Mouse (Mus musculus) common myeloid progenitor, adult 5-6 weeks (primary cell): ENCODE results near the gene Impg1. TPM values are rescaled to one million over a fixed set of nuclear protein-coding genes. Genes with fewer than 3 reads are reported as not detected.

Experiments
- ATAC-seq: replicated peaks from 2 replicates; pipeline ENCODE4 v1.8.0; 2016; ENCODE audit warnings: low read depth, mild to moderate bottlenecking, moderate TSS enrichment, inconsistent platforms; ENCODE audit not compliant: poor library complexity, severe bottlenecking
- total RNA-seq: library from RNA; stranded (forward); fragments of 200-1000, 187-1606 nt; gene quantifications from 2 replicates; pipeline ENCODE4 v1.2.3, GENCODE M21; 2017

Gene Impg1
- not detected in 2 replicates for total RNA-seq

DNA sequence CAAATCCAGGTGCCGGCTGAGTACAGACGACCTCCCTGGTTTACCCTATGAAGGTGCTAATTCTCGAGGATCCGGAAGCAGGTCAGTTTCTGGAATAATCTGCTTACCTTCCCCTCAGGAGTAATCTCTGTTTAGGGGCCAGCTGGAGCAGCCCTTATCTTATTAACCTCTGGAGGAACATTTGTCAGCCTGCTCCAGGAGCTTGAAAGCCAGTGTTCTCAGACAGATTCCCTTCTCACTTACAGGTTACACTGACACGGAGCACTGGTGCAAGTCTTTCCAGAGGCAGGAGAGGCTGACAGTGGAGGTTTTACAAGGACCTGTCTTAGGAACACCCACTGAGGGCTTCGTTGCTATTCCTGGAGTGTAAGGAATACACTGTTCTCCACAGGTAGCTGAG is at the start of gene Impg1:
Impg1 (minus strand) TSS at position 101 of the 400 bp plus-strand sequence.
- no peak for ATAC-seq

DNA sequence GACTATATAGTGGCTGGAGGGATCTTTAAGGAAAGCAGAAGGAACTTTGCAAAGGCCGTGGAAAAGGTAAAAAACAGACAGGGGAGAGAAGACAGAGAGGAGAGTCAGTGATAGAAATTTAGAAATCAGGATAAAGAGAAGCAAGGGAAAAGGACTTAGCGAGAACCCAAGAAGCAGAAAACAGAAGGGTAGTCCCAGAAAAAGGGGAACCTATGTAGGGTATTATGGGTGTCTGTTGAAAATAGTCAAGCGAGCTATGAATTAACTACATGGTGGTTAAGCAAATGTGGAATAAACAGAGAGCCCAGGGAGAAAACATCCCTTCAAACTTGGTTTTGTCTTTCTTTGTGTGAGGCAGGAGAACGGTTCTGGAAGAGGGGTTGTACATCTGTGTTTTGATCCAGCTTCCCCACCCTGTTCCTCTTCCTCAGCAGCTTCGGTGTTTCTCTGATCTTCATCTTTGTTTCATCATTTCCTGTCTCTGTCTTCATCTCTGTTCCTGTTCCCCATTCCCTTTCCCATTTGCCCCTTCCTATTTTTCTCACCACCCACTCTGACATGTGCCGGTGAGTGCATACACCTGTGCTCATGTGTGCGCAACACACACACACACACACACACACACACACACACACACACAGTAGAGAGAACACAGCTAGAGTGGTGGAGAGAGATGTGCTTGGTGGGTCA is 44.3 kb upstream of the Impg1 start:
- peak; percentile 54 for ATAC-seq

DNA sequence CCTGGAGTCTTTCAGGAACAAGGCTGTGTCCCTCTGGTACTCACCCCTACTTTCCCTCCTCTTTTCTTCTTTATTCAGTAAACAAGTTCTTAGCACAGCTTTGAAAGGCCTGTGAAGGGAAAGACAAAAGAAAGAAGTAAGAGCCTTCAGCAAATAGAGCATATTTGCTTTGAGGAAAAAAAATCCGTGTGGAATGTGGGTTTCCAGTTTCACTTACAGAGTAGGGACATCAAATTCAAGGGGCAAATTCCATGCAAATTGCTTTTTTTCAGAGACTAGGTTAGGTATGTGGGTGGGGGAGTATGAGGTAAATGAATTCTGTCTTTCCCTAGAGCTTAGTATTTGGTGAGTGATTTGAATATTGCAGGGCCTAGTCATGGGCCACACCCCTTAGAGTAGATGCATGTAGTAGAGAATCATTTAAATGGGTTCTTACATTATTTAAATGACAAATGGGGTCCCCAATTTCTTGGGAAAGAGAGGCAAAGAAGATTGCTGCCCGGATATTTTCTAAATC is 39.3 kb upstream of the Impg1 start:
- ATAC-seq: no peak

DNA sequence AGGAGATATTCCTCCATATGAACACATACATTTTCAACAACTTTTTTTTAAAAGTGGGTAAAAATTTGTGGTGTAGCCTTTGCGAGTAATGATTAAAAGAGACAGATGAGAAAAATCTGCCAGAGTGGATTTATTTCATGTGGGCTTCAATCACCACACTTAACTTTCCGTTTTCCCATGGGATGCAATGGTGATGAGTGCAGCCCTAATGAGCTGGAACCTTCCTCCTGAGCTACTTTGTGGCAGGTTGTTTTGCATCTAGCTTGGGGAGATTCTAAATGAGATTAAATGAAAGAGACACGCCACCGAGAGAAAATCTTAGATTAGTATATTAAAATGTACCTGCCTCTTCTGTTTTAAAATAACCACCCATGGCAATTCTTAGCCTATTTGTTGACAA is 26.3 kb upstream of the Impg1 start:
- ATAC-seq: no peak

DNA sequence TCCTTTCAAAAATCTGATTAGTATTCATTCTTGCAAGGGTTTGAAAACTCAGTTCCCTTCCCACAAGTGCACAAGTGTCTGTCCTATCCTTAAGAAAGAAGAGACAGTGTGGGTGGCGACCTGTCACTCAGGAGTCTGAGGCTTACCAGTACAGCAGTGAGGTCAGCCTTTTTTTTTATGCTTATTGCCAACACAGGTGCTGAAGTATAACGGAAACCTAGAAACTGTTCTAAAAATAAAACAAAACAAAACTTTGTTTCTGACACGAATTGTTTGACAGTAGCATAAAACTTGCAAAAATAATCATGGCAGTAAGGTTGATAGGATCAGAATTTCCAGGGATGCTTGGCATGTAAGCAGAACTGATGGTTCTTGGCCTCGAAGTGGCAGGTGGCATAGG is 4.9 kb downstream of the Impg1 start:
- ATAC-seq: no peak

DNA sequence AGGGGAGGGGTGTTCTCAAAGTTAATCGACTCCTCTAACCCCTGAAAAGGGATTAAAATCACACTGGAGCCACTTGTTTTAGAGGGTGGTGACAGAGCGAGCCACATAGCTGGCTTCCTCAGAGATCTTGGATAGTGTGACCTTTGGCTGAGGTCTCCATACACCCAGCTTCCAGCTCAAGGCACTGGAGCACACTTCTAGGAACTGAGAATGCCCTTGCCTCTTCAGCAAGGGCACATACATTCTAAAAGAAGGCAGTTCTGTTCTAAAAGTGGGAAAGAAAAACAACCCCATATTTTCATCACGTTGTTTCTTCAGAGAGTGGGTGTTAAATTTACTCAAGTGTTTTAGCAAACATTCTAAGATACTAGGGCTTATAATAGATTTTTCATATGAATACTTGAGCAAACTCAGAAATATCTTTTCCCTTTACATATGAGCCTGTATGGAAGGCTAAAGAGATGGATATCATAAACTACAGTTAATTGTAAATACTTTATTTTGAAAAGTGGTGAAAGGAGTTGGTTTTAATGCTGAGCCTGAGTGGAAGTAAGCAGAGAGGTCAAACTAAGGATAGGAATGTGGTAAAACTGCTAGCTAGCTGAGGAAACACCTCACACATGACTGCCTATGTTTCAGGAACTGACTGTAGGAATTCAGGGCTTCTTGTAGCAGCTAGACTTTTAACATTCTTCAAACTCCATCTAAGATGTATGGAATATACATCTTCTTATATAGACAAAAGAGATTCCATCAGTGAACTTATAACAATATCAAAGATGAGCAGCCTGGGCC is 14.6 kb downstream of the Impg1 start:
- no peak for ATAC-seq

DNA sequence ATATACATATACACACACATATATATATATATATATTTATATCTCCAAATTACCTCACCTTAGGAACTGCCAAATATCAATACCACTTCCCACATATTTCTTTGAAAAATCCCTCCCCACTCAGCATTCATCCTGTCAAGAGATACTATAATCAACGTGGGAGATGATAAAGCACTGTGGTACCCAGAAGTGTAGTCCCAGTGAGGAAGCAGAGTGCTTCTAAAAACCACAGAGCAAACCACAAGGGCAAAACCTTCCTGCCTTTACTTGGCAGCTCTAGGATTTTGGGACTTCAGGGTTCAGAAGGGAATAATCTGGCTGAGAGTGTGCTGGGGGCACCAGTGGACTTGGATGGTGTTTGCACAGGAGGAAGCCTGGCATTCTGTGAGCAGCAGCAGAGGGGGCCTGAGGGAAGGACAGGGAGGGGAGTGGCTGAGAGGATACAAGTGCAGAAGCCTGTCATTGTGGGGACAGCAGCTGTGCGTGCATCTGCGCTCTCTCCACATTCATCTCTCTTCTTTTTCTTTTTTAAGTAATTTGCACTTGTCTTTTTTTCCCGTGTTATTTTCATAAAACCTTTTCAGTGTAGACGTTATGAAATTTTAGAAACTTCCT is 24.1 kb downstream of the Impg1 start:
- peak; percentile 85 for ATAC-seq

DNA sequence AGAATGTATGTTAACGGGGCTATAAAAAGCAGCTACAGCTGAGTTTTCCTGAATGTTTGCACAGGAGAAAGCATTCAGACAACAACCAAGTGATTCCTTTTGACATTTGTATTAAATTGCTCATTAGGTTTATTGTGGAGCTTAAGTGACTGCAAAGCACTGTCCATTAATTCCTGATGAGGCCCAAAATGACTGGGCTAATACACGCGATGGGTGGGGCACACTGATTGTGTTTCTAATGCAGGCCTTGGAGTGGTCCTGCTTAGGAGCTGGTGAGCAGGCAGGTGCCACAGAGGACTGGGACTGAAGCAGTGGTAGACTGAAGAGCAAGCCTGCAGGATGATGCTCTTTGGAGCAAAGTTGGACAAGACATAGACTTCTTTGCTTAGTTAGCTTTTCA is 73.9 kb downstream of the Impg1 start:
- ATAC-seq: no peak

DNA sequence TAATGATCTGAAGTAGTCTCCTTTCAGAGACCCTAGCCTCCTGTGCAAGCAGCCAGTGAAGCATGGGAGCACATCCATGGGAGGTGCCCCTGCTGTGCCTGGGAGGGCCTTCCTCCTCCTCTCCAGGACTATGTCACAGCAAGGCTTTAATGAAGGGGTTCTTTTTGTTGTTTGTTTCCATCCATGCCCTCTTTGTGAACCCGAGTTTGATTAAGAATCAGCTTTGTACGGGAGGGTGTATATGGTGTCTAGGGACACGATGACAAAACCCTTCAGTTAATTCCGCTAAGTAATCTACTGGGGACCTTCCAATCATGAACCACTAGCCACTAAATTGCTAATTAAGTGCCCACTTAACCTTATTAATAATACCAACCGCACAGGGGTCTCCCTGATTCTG is 74.3 kb downstream of the Impg1 start:
- no peak for ATAC-seq

DNA sequence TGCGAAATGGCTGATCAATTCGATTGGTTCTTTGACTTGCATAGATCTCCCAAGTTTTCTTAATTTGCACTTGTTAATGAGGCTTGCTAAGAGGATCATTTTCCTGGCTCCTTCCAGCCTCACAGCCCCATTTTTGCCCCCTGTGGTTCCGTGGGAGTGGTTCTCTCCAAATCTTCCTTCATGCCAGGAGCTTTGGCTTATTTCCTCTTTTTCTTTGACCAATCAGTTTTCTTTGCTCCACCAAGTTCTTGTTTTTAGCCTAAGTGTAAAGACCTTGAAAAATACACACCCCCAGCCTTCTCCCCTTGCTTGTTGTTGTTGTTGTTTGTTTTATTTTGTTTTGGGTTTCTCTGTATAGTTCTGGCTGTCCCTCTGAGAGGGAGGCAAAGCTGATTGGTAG is 77.4 kb downstream of the Impg1 start:
- ATAC-seq: peak; percentile 81

DNA sequence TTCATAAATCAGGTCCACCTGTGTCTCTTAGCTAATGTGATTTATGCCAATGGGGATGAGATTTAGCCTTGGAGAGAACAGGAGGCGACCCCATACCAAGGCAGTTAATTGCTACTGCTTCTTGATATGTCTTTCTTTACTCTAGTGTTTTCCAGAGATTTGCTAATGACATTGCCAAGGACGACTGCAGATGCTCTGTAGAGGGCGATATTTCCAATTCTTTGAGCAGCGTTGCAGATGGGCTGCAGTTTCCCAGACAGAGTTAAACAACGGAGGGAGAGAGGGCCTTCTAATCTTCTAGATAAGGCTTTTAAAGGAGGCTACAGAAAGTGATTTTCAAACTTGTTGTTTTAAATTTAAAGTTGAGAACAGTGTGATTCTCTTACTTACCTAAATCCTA is 78.8 kb downstream of the Impg1 start:
- no peak for ATAC-seq

DNA sequence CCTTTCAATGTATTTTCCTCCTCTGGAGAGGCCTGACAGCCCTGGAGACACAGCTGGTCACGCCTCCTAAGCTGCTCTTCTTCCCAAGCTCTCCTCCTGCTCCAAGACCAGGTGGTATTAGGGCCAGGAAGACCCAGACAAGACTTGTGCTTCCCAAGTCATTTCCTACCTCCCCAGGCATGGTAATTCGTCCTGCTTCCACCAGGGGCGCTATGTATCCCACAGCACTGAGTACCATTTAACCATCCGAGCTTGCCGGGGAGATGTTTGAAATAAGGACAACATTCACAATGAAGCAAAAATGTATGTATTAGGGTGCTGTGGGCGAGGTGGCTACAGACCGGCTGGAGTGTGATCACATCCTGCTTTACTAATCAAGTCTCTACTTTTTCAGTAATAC is 79.3 kb downstream of the Impg1 start:
- peak; percentile 76 for ATAC-seq

DNA sequence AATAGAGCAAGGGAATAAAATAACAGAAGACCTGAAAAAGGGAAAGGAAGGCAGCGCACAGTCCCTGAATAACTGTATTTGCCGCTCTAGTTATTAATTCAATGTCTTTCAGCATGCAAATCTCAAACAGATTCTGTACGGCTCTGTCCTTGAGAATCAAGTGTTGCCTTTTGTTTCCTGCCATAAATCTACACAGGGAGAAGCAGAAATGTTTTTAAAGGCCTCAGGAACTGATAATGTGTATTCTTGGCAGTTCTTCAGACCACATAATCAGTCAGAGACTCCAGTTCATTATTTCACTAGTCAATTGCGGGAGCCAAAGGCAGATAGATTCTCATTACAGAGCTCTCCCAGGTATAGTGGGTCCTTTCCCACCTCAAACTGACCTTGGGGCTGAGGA is 82.6 kb downstream of the Impg1 start:
- ATAC-seq: peak; percentile 87

DNA sequence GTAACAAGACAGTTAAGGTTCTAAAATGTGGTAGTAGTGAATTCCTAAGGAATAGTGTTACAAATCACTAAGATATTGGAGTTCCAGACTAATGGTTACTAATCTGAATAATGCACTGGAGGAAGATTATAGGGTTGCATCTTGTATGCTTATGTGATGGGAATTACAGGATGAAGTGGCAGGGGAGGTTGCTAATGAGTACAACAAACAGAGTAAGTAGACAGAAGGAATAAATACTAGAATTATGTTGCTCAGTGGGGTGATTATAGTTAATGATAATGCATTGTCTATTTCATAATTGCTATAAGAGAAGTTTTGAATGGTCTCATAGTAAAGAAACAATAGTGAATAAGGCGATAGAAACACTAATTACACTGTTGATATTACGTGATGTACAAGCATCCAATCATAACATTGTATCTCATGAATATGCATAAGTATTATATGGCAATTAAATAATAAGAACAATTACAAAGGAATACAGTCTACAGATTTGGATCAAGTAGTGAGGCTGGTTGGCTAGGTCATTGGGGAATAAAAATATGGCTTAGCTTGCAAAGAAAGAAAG is 85.1 kb downstream of the Impg1 start:
- ATAC-seq: no peak

DNA sequence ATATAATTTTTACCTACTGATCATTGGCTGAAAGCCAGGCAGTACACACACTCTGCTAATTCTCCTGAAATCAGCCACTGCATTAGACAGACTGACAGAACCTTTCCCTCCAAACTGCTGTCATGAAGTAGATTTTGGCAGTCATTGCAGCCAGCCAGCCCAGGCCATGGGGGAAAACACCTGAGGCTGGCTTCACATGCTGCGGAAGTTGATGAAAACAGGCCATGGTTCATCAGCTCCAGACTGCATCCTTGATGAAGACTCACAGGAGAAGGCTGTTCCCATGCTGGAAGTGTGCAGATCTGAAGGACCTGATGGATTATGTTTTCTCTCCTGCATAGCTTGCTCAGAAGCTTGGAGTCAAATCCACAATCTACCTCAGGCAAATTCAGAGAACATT is 91.2 kb downstream of the Impg1 start:
- ATAC-seq: no peak

DNA sequence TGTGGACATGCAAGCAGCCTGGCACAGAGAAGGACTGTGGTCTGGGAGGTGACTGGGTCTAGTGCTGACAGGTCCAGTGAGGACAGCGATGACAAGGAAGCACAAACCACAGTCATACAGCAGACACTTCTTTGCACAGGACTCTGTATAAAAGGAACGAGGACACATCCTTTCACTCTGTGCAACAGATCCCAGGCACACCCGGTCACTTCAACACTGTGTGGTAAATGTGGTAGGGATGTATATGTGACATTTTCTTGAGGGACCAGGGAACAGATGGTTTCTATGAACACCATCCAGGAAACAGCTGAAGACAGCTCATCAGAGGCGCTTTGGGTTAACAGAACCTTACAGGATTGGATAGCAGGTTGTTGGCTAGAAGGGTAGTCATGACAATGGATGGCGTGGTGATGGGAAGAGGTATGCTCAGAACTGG is 92.0 kb downstream of the Impg1 start:
- ATAC-seq: peak; percentile 60

DNA sequence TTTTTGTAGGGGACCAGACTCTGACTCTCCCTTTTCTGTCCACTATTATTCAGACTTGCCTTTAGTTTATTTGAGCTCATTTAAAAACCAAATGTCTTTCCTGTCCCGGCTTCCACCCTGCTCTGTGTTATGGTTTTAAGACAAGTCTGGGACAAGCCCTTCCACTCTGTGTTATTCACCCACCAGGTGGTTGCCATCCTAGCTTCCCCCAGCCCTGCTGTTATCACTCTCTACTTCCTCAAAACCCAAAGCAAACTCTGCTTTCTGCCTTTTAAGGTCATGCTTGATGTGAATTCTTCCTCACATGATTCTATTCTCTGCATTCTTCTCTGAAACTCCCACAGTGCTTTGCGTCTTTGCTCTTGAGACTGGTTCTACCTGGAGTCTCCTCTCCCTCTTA is 96.6 kb downstream of the Impg1 start:
- ATAC-seq: peak; percentile 70

DNA sequence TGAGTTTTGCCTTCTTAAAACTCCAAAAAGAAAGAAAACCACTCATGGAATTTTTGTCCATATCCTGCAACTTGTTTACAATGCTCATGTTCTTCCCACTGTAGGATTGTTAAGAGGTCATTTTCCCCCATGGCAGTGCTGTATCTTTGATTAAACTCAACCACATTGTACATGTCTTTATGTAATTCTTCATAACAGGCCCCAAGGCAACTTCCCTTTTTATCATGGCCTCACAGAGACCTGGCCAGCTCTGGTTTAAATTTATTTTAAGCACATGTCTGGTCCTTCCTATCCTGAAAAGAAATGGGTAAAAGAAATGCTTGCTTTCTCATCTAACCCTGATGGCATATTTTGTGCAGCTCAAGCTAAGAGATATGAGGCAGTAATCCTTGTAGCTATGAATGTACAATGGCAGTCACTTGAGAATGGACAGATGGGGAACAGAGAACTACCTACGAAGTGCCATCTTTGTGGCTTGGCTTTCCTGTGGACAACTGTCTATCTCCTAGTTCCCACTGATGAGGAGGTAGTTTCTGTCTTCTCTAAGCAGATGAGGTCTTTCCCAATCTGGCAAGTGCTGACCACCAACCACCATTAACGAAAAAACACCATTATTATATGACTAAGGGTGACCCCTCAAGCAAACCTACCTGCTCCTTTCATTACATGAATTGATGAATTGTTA is 97.6 kb downstream of the Impg1 start:
- peak; percentile 67 for ATAC-seq

DNA sequence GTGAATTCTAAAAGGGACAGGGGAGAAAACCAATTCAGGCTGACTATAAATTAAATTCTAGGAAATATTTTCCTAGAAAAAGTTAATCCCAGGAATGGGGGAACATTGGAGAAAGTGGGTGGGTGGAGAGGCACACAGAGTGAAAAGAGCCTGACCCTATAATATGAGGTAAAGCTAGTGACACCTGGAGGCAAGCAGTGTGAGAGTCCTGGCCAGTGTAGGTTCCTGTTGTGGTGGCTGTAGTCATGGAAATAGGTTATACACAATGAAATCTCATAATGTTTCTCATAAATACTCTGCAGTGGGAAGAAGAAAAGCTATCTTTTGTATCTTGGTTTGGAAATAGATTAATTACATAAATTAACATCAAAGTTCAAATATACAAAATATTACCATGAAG is 105.2 kb downstream of the Impg1 start:
- no peak for ATAC-seq

DNA sequence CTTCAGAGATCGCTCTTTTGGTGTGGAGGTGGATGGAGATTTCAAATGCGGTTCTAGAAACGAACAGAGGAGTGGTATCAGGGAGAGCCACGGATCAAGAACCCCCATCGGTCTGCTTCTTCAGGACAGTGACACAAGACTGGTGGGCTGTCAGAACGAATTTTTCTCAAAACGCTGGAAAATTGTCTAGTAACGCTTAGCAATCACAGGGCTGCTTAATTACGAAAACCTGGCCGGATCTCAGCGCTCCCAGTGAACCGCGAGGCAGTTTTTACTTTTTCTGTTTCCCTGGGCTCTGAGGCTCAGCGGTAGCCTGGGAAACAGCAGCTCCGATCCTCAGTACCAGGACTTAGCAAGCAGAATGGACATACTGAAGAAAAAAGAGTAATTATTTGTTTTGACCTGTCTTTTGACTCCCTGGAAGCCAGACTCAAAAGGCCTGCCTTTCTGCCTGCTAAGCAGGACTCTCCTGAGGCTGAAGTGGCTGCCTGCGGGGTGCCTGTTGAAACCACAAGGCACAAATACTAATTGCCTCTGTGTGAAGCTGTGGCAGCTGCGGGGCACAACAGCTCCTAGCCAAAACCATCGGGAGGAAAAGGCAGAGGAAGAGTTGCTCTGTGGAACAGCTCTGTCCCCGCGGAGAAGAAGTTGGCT is 113.5 kb downstream of the Impg1 start:
- no peak for ATAC-seq
